Mouse (Mus musculus) cerebellum, postnatal 10 days (tissue): ENCODE data around the gene Nrgn.

Source experiments
- DNase-seq, 2 experiments: peaks; one replicate each; pipeline ENCODE4 v3.0.0; 2021; ENCODE audit warnings: mixed read lengths in 2 of 2

Nrgn gene

DNA sequence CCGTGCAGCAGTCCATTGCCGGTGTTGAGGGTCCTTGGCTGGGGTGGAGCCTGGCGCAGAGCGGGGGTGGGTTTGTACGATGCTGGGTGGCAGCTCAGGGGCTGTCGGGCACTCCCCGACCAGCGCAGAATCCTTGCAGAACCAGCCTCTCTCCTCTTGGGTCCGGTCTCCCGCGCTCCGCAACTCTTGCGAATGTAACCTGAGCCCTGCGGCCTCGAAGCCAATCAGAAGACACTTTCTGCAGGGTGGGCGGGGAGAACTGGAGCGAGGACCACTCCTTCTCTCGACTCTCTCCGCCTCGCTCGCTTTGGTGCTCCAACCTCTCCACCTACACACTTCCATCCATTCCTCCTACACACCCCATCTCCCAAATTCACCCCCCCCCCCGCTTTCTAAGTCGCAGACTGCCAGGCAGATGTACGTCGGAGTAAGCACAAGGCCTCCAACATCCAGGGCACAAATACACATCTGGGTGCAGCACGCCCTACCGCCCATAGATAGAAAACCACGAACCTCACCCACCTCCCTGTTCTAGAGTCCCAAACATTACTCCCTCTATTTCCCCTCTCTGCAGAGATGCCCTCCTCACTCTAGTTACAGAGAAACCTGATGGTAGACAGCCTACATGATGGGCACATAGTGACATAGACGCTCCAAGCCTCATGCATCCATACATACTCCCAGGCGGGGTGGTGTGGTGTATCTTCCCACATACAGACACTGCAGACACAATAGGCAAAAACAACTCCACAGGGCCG is at the start of gene Nrgn:
TSS of gene Nrgn (minus strand) at position 369 of the 758 bp plus-strand sequence.
- peak; percentile 72 to 83 for DNase-seq

DNA sequence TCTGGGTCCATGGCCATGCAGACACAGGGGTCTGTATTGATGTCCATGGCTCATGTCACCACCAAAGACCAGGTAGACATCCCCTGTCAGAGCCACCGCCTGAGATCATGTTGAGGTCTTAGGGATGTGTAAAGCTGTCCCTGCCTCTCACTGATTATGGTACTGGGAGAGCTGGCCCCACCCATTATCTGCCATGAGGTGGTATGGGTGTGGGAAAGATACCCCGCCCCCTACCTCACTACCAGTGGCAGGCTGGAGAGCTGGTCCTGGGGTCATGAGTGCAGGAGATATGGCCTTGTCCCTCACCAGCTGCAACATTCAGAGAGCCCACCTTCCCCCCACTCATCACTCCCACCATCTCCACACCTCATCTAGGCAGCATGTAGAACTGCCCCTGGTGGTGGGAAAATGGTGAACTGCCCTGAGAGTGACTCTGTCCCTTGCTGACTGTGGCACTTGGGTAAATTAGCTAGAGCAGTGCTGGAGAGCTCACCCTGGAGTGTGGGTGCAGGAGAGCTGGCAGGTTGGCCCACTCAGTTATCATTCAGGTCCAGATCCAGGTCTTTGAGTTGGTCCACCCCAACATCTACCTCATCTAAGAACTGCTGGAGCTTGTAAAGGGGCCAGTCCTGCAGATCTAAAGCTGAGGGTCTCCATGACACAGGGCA is 48.0 kb upstream of the Nrgn start:
- DNase-seq, result no peak

DNA sequence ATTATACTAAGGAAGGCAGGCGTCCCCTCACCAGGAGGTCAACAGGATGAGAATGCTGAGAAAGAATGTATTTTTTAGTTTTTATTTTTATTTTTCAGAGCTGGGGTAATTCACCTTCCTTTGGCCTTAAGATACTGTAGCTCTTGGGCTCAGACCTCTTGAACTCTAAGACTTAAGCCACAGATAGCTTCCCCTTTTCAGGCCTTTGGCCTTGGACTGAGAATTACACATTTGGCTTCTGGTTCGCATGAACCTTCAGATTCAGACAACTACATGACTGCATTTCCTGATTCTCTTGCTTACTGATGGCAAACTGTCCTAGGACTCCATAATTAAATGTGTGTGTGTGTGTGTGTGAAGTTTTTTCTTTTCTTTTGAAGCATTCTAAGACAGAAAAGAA is 45.9 kb upstream of the Nrgn start:
- no peak for DNase-seq

DNA sequence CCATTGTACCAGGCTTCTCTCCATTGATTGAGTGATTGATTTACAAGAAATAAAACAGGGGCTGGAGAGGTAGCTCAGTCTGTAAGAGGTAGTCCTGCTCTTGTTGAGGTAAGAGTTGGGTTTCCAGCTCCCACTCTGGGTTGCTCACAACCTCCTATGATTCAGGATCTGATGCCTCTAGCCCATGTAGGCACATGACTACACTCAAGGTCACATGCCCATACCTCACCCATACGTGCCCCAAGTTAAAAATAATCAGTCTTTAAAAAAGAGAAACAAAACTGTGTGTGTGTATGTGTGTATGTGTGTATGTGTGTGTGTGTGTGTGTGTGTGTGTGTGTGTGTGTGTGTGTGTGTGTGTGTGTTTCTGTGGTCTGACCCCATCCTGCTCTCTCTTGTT is 42.9 kb upstream of the Nrgn start:
- no peak for DNase-seq

DNA sequence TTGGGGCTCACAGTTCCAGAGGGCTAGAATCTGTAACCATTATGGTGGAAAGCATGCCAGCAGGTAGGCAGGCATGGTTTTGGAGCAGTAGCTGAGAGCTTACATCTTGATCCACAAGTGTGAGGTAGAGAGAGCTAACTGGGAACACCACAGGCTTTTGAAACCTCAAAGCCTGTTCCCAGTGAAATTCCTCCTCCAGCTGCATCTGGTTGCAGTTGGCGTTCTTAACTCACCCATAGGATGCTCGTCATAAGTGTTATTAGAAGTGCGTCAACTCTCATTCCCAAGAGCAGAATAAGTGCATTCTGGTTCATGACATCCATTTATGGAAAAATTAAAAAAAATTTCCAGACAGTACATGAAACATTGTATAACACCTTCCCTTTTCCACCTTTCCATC is 41.0 kb upstream of the Nrgn start:
- DNase-seq, result no peak

DNA sequence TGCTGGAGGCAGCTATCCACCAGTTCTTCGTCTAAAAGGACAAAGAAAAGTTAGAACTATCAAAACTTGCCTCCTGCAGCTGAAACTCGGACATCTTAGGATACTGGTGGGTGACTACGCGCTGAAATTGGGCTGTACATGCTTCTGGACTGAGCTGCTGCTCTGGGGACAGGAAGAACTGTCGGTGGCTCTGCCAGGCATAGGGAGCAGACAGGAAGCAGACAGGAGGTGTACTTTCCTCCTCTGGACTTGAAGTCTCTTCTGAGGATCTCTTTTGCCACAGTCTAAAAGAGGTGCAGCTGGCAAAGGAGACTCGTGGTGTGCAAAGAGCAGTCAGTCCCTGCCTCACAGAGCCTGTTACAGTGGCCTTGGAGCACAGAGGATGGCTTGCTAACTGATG is 39.9 kb upstream of the Nrgn start:
- no peak for DNase-seq

DNA sequence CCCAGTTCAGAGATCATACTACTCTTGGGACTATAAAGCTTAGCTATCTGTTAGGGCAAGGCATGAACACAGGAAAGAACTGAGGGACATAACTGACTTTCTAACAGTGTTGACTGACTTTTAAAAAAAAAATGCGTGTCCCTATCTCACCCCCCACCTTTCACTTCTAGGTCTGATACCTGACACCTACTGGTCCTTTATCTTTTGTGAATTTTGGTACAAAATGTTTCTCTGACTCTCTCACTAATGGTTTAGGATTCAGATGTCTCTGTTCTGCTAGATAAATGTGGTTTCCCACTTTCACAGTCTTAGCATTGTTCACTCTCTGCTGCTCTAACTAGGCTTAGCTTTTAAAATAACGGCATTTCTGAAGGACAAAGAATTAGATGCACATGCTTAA is 39.3 kb upstream of the Nrgn start:
- no peak for DNase-seq

DNA sequence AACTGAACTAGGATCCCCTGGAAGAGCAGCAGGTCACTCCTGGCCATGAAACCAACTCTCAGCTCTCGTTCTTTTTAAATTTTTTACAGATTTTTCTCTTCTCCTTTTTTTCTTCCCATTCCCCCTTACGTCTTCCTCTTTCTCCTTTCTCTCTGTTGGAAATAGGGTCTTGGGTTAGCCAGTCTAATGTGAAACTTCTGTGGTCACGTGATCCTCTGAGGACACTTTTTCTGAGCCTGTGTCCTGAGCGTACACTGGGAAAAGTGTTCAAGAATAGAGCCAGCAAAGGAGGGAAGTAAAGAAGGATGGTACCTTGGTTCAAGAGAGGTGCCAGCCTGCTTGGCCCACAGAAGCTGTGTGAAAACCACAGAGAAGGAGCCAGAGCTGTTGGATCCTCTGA is 37.7 kb upstream of the Nrgn start:
- no peak for DNase-seq

DNA sequence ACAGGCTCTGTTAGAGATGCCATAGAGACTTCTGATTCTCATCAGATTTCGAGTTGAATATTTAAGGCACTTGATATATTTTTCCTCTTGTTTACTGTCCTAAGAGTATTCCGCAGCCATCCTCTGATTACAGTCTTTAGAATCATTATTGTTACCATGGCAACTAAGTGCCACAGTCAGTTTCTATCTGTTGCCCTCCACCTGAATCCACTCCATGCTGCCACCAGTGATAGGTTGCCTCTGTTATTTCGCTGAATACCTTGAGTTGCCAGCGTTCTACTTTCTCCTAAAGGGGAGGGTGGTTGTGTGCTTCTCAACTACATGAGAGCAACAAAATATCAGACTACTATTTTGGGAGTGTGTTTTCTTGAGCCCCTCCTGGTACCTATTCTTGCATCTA is 34.0 kb upstream of the Nrgn start:
- DNase-seq, result no peak

DNA sequence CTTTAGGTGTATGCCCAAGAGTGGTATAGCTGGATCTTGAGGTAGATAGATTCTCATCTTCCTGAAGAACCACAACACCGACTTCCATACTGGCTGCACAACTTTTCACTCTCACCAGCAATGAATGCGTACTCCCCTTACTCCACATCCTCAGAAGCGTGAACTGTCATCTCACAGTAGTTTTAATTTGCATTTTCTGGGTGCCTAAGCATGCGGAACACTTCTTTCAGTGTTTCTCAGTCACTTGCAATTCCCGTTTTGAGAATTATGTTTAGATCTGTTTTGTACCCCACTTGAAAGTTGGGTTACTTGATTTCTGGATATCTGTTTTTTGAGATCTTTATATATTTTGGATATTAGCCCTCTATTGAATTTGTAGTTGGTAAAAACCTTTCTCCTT is 30.9 kb upstream of the Nrgn start:
- DNase-seq, result no peak

DNA sequence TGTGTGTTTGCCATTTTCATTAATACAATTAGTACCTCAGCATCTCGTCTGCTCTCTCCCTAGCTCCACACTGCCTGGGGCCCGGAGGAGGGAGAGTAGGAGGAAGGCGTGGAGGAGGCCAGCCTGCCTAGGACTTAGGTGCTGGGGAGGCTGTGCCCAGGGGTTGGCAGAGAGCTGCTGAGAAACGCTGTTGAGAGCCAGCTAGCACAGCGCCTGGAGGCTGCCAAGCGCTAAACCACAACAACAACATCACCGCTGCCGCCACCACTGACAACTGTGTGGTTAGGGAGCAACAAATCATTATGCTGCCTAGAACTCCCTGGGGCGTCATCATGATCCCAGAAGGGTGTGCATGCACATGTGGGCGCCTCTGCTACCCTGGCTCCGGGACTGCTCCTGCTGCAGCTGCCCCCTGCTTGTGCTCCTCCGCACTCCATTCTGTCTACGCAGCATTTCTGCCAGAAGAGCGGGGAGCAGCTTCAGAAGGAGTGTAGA is 23.8 kb upstream of the Nrgn start:
- DNase-seq, result peak in 1 of 2 experiments; percentile 24

DNA sequence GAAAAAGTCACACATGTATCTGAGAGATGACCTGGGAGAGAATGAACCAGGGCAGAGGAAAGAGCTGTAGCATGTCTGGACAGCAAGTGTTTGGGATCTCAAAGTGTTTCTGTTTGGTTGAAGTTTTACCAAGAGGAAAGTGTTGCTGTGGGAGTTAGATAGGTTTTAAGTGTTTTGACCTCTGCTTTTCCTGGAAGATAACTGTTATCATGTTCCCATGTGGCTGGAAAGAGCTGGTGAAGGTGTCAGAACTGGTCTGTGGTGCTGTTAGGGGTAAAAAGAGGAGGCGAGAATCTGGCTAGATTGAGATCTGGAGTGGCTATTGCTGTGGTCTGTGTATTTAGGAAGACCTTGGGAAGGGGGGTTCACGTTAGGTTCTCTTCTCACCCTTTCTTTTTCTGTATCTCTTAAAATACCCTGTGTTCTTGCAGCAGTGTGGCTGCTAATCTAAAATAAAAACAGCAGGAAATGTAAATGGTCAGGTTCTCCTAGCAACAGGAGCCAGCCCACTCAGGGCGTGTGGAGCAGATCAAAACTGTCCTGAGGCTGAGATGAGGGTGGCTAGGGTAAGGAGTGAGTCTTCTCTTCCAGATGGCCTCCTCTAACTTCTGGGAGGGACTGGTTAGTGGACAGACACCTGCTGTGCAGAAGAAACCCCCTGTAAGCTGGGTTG is 19.6 kb upstream of the Nrgn start:
- DNase-seq, result no peak

DNA sequence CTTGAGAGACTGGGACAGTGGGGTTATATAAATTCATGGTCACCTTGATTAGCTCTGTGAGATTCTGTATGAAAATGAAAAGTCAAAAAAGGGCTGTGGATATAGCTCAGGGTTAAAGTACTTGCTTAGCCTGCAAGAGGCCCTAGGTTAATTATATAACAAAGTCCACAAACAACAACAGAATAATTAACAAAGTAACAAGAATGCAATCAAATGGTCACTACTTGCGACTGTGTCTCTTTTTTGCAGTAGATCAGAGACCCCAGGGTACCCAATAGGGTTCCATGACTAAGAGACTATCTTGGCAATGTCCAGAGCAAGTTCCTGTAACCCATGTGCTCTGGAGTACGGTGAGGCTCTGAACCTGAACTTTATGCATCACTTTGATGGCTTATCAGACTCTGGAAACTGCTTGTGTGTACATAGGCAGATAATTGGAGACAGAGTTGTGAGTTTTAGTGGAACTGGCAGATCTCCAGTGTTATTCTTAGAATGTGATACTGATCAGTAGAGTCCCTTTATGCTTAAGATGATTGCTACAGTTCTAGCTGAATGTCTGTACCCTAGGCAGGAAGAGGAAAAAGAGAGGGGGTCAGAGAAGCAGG is 16.6 kb upstream of the Nrgn start:
- no peak for DNase-seq

DNA sequence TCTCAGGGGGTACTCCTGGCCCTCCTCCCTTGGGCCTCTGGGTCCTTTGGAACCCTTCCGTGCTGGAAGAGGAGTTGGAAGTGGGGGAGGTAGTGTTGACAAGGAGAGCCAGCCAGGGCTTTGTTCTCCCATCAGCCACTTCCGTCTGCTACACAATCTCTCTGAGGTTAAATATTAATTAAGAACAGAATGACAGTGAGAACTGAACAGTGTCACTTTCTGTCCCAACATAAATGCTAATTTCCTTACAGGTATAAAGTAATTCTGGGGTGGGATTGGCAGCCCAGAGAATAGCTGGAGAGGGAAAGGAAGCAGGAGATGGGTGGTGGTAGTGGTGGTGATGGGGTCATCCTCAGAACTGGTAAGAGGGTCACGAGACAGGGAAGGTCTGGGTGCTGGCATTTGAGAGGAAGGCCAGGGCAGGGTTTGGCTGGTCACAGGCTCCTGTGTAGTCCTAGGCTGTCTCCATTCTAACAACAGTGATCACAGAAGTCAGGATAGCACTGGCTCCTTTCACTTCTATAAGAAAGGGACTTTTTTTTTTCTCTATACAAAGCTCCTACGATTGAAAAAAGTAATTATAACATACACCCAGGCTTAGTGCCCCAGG is 16.0 kb upstream of the Nrgn start:
- no peak for DNase-seq

DNA sequence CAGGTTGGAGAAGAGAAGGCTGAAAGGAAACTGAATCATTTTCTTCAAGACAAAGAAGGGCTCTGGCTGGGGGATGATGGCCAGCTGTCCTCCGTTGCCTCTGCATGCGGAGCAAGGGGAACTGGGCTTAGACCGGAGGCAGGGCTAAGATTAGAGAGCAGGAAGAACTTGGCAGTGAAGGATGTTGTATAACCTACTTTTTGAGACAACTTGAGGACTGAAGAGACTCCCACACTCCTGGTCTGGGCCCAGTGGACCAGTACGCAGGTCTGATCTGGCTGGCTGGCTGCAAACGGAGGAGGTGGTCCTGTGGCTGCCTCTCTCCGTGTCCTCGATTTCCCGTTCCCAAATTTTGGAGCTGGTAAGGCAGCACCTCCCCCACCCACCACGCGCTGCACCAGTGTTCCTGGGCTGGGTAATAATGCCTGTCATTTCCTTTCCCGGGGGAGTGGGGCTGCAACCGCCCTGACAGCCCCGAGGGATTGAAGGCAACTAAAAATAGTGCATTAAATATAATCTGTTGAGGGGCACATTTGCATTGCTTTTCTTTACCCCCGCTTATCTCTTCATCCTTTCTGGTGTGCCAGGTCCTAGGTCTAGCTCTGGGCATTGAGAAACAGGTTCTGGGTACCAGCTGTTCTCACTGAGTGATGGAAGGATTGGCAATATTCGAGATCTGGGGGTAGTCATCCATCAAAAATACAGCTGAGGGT is 15.3 kb upstream of the Nrgn start:
- peak; percentile 11 to 14 for DNase-seq

DNA sequence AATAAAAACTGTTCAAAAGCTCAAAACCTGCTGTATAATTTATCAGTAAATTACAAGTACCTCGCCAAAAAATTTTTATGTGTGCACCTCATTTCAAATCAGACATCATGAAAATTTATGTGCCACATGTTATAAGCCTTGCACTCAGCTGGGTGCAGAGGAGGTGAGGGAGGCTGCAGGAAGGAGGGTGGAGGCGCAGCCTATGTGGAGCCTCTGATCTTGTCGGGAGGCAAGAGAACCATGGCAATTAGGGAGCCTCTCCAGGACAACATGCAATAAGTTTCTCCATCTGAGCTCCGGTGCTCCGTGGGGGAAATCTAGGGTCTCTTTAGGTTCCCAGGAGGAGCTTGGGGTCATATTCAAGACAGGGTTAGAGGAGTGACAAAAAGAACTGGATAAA is 14.8 kb upstream of the Nrgn start:
- no peak for DNase-seq

DNA sequence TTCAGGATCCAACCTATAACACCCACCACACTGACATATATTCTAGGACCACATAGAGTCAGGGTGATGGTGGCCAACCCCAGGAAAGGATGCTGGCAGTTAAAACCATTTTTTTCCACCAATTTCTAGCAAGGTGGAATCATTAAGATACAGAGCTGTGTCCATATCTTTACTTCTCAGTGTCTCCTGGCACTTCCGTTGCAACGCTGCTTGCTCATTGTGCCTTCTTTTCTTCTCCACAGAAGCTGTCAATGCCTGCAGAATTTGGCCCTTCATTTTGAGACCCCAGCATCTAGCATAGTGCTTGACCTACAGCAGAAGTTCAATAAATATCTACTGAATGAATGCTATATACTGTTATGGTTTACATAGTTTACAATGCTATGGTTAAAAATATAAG is 14.3 kb upstream of the Nrgn start:
- DNase-seq, result no peak

DNA sequence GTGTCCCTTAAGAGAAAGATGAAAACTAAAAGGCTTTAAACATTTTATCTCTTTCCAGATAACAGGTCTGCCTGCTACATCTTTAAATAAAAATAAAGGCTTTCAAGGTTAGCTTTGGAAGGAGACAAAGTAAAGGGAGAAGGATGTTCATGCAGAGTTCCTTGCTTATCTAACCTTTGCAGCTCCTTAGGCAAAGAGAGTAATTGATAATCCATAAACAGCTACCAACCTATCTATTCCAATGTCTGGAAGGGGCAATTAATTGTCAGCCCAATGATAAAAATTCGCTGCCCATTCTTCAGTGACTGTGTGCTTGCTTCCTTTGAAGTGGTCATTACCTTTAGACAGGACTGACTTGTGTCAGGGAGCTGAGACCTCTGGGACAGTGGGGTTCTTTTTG is 11.1 kb upstream of the Nrgn start:
- no peak for DNase-seq

DNA sequence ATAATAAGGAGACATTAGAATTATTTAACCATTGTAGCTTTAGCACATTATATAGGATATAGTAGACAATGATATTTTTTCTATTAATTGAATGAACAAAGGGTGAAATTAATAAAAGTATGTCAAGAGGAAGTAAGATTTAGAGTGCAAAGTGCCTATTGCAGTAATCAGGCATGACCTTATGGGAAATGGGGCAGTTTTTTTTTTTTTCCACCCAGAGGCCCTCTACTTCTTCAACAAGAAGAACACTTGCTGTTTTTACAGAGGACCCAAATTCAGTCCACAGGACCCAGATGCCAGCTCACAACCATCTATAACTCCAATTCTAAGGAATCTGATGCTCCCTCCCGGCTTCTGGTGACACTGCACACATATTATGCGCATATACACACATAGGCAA is 7.9 kb upstream of the Nrgn start:
- DNase-seq, result no peak

DNA sequence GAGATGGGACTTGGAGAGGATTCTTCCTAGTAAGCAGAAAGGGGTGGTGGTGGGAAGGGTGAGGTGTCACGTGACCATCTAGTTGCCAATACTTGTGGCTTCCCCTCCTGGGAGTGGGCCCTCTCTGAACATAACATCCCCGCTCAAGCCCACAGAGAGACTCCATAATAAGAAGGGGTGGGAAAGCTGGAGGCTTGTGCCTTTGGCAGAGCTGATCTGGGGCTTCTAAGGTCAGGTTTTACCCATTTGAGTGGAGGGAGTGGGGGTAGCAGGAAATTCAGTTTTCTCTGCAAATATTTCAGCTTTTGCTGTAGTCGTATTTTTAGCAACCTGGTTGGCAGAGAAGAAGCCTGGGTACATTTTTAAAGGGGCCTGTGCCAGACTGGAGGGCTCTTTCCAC is 3.7 kb upstream of the Nrgn start:
- DNase-seq, result no peak

DNA sequence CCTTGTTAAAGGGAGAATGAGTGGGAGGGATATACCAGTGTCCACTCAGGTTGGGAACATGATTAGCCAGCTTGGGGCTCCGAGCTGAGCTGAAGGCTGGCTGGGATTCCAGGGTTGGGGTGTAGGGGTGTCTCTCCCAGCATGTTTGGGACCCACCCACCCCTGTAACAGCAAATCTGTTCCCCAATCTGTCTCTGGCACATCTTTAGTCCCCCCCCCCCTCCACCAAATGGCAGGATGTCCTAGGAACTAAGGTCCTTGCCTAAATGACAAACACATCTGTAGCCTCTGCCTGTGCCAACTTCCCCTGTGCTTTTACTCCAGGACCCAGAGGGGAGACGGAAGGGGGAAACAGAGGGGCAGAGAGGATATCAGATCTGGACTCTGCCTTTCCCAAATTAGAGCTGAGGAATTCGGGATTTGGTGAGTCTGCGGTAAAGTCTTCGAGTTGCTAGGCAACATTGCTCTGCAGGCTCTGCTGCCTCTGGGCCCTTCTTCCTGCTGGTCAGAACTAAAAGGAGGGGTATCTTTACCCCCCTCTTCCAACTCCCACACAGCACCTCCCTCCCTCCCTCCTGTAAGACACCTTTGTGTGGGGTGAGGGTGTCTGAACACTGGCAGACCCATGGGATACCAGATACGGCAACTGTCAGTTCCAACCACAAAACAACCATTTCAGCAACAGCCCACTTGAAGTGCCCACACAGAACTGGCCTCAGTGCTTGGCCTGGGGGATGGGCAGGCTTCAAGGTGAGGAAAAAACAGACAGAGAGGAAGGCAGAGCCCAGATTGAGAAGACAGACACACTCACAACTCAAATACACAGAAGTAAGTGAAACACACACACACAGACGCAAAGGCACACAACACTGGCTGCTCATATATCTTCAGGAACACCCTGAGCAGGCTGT is 2.4 kb upstream of the Nrgn start, which contains the start of gene Siae:
TSS of gene Siae (plus strand) at position 861 of the 911 bp plus-strand sequence.
- DNase-seq, result no peak
